Mouse (Mus musculus): ENCODE data around the gene Umad1.

GRCm38 (mm10) chr6:8395061-8395460 is 136.0 kb downstream of the Umad1 start:
- TF ChIP-seq MXI1 (IDR thresholded peaks at IDR 0.05; ENCODE audit: low read depth, low read length) (no peak), CHD2 (IDR thresholded peaks at IDR 0.05; ENCODE audit: low read length) (no peak), CTCF (conservative IDR thresholded peaks at IDR 0.05 in 1 of 2, IDR thresholded peaks at IDR 0.05 in 1 of 2; ENCODE audit: low read depth in 2 of 2, low read length in 2 of 2) (no peak), ZC3H11A (IDR thresholded peaks at IDR 0.05; ENCODE audit: low read depth, low read length) (no peak), ZNF384 (IDR thresholded peaks at IDR 0.05; ENCODE audit: low read depth, low read length) (no peak)

Data from CH12.LX (cell line).